Mouse (Mus musculus) G1E (cell line): ENCODE data around the gene Phlpp1. TPM values are rescaled to one million over a fixed set of nuclear protein-coding genes. Genes with fewer than 3 reads are reported as not detected.

Experiments used
- ATAC-seq: 2 replicates; pipeline ENCODE4 v1.8.0; 2016; ENCODE audit warnings: mild to moderate bottlenecking; ENCODE audit not compliant: insufficient number of reproducible peaks, poor library complexity, low FRiP score, severe bottlenecking; ENCODE audit errors: extremely low read depth
- DNase-seq: peaks from one replicate; pipeline ENCODE4 v3.0.0; 2012; ENCODE audit warnings: low spot score
- H3K27me3 ChIP-seq: 2 replicates; pipeline ENCODE4 v1.6.1; 2012; ENCODE audit warnings: mild to moderate bottlenecking, low read length, inconsistent platforms; ENCODE audit not compliant: insufficient read depth
- H3K36me3 ChIP-seq: replicated peaks from 2 replicates; pipeline ENCODE3; 2012; ENCODE audit warnings: mild to moderate bottlenecking, inconsistent platforms
- H3K4me1 ChIP-seq: 2 replicates; pipeline ENCODE4 v1.6.1; 2012; ENCODE audit warnings: low read depth, low read length, inconsistent platforms, mixed read lengths; ENCODE audit not compliant: insufficient read depth
- H3K4me3 ChIP-seq: 2 replicates; pipeline ENCODE4 v1.5.1; 2012; ENCODE audit warnings: low read depth, mild to moderate bottlenecking, inconsistent platforms, low read length, moderate library complexity, mixed read lengths
- H3K9me3 ChIP-seq: replicated peaks from 2 replicates; pipeline ENCODE4 v1.6.1; 2012; ENCODE audit warnings: inconsistent platforms
- CTCF ChIP-seq: IDR thresholded peaks from 2 replicates; pipeline ENCODE4 v1.5.1; 2012; ENCODE audit warnings: low read depth, low read length, inconsistent platforms, mixed read lengths
- GATA1 ChIP-seq: IDR thresholded peaks from 2 replicates; pipeline ENCODE4 v1.6.1; 2012; ENCODE audit warnings: borderline replicate concordance, low read length, inconsistent platforms, mixed read lengths
- GATA2 ChIP-seq: IDR thresholded peaks from 2 replicates; pipeline ENCODE4 v1.6.1; 2012; ENCODE audit warnings: low read depth, low read length, inconsistent platforms, borderline replicate concordance
- POLR2AphosphoS5 ChIP-seq: IDR thresholded peaks from 2 replicates; pipeline ENCODE4 v1.6.1; 2012; ENCODE audit warnings: low read depth, low read length, inconsistent platforms; ENCODE audit not compliant: insufficient replicate concordance
- TAL1 ChIP-seq: conservative IDR thresholded peaks from 2 replicates; pipeline ENCODE4 v1.6.1; 2012; ENCODE audit warnings: low read depth, low read length, inconsistent platforms, mixed read lengths
- polyA plus RNA-seq: library from polyadenylated mRNA; stranded (reverse); fragments of >175 nt; gene quantifications from 2 replicates; pipeline ENCODE4 v1.2.3, GENCODE M21; 2012
- total RNA-seq, 2 experiments: library from RNA; stranded (forward) in 1 of 2; stranded (reverse) in 1 of 2; fragments of 200-1000 nt in 1 of 2; fragments of >200 nt in 1 of 2; fragmentation: Nextera tagmentation in 1 of 2; gene quantifications; 2 replicates each; pipeline ENCODE4 v1.2.3; 2014 to 2017

The Phlpp1 gene
- total and polyA plus RNA-seq, 3 experiments: 6.6 to 25.3 (median 9.2) TPM

- ATAC-seq: no peak
- Histone ChIP-seq H3K9me3 (peaks cover 13% of the 10 kb centered on the region), H3K4me1 (no peaks in the 10 kb centered on the region)
These were observed 71.8 kb downstream of the Phlpp1 start for GRCm38 (mm10) chr1:106243371-106243770.

GRCm38 (mm10) chr1:106244245-106244644 is 72.7 kb downstream of the Phlpp1 start:
- DNase-seq (no peak), ATAC-seq (no peak)
- no peak for TF ChIP-seq POLR2AphosphoS5
- TF ChIP-seq TAL1: no peak
- TF ChIP-seq CTCF: no peak
- Histone ChIP-seq H3K36me3 (no peaks in the 10 kb centered on the region), H3K4me1 (no peaks in the 10 kb centered on the region), H3K27me3 (no peaks in the 10 kb centered on the region), H3K4me3 (no peak overlapping the region), H3K9me3 (peaks cover 13% of the 10 kb centered on the region)

More at GRCm38 (mm10) chr1:106243371-106243770, 71.8 kb downstream of the Phlpp1 start:
- H3K27me3 ChIP-seq: no peaks in the 10 kb centered on the region
- H3K4me3 ChIP-seq: no peak overlapping the region
- DNase-seq: no peak
- H3K36me3 ChIP-seq: no peaks in the 10 kb centered on the region
- no peak for TF ChIP-seq GATA2
- no peak for TF ChIP-seq POLR2AphosphoS5
- no peak for TF ChIP-seq CTCF
- TF ChIP-seq GATA1: no peak
- TF ChIP-seq TAL1: no peak

GRCm38 (mm10) chr1:106254047-106254446 is 82.5 kb downstream of the Phlpp1 start:
- TF ChIP-seq GATA1: no peak
- no peak for TF ChIP-seq POLR2AphosphoS5
- no peak for TF ChIP-seq TAL1
- TF ChIP-seq CTCF: no peak
- TF ChIP-seq GATA2: no peak
- Histone ChIP-seq H3K9me3 (peaks cover 3% of the 10 kb centered on the region), H3K4me3 (no peak overlapping the region), H3K36me3 (no peaks in the 10 kb centered on the region), H3K27me3 (no peaks in the 10 kb centered on the region), H3K4me1 (no peaks in the 10 kb centered on the region)
- ATAC-seq (no peak), DNase-seq (no peak)

- no peak overlapping the region for H3K4me3 ChIP-seq
- TF ChIP-seq POLR2AphosphoS5 (no peak), GATA1 (no peak), CTCF (no peak), GATA2 (no peak), TAL1 (no peak)
- no peaks in the 10 kb centered on the region for H3K36me3 ChIP-seq
- H3K9me3 ChIP-seq: peaks cover 3% of the 10 kb centered on the region
- ATAC-seq (no peak), DNase-seq (no peak)
- no peaks in the 10 kb centered on the region for H3K27me3 ChIP-seq
- H3K4me1 ChIP-seq: no peaks in the 10 kb centered on the region
These were observed 85.6 kb downstream of the Phlpp1 start for GRCm38 (mm10) chr1:106257176-106257575.

GRCm38 (mm10) chr1:106268028-106268799 is 96.7 kb downstream of the Phlpp1 start:
- Histone ChIP-seq H3K9me3 (no peaks in the 10 kb centered on the region), H3K4me3 (no peak overlapping the region), H3K4me1 (no peaks in the 10 kb centered on the region), H3K36me3 (no peaks in the 10 kb centered on the region), H3K27me3 (no peaks in the 10 kb centered on the region)
- TF ChIP-seq POLR2AphosphoS5: no peak
- ATAC-seq (no peak), DNase-seq (no peak)

GRCm38 (mm10) chr1:106269337-106269736 is 97.8 kb downstream of the Phlpp1 start:
- Histone ChIP-seq H3K27me3 (no peaks in the 10 kb centered on the region), H3K9me3 (no peaks in the 10 kb centered on the region), H3K4me3 (no peak overlapping the region), H3K36me3 (no peaks in the 10 kb centered on the region), H3K4me1 (no peaks in the 10 kb centered on the region)
- DNase-seq (no peak), ATAC-seq (no peak)
- no peak for TF ChIP-seq GATA1
- no peak for TF ChIP-seq TAL1
- TF ChIP-seq GATA2: no peak
- no peak for TF ChIP-seq CTCF

- Histone ChIP-seq H3K36me3 (no peaks in the 10 kb centered on the region), H3K4me1 (no peaks in the 10 kb centered on the region), H3K27me3 (no peaks in the 10 kb centered on the region), H3K4me3 (no peak overlapping the region), H3K9me3 (no peaks in the 10 kb centered on the region)
- DNase-seq (no peak), ATAC-seq (no peak)
- no peak for TF ChIP-seq GATA2
- no peak for TF ChIP-seq GATA1
- no peak for TF ChIP-seq CTCF
- TF ChIP-seq POLR2AphosphoS5: no peak
- no peak for TF ChIP-seq TAL1
These were observed 101.4 kb downstream of the Phlpp1 start for GRCm38 (mm10) chr1:106272916-106273315.
